Mouse (Mus musculus) forelimb bud, embryonic 11.5 days (tissue): ENCODE results near the gene Spag9.

Source experiments
- DNase-seq: peaks from one replicate; pipeline ENCODE4 v3.0.0-alpha.2; 2012; ENCODE audit warnings: low read depth, low spot score

Gene Spag9

GRCm38 (mm10) chr11:94054176-94054575 lies 58.3 kb downstream of the Spag9 start:
- no peak for DNase-seq

GRCm38 (mm10) chr11:94054901-94055300 lies 59.0 kb downstream of the Spag9 start:
- no peak for DNase-seq

GRCm38 (mm10) chr11:94063941-94064340 lies 68.0 kb downstream of the Spag9 start:
- no peak for DNase-seq

GRCm38 (mm10) chr11:94070455-94070854 lies 74.6 kb downstream of the Spag9 start:
- DNase-seq, result no peak

- DNase-seq, result peak; percentile 11
These were observed 77.4 kb downstream of the Spag9 start for GRCm38 (mm10) chr11:94073283-94073682.

- DNase-seq, result peak; percentile 64
These were observed 91.1 kb downstream of the Spag9 start for GRCm38 (mm10) chr11:94086966-94087365.

GRCm38 (mm10) chr11:94090496-94090895 lies 94.6 kb downstream of the Spag9 start:
- DNase-seq, result no peak

GRCm38 (mm10) chr11:94097489-94097888 lies 101.6 kb downstream of the Spag9 start:
- no peak for DNase-seq

- no peak for DNase-seq
These were observed 102.9 kb downstream of the Spag9 start for GRCm38 (mm10) chr11:94098840-94099239.

GRCm38 (mm10) chr11:94113795-94114194 lies 117.9 kb downstream of the Spag9 start:
- no peak for DNase-seq

GRCm38 (mm10) chr11:94115408-94115807 lies 119.5 kb downstream of the Spag9 start:
- DNase-seq, result no peak

GRCm38 (mm10) chr11:94116655-94117054 lies 120.8 kb downstream of the Spag9 start:
- no peak for DNase-seq

- no peak for DNase-seq
These were observed 121.9 kb downstream of the Spag9 start for GRCm38 (mm10) chr11:94117836-94118235.

- DNase-seq, result no peak
These were observed 122.7 kb downstream of the Spag9 start for GRCm38 (mm10) chr11:94118612-94119011.

GRCm38 (mm10) chr11:94120690-94121089 lies 124.8 kb downstream of the Spag9 start:
- no peak for DNase-seq

GRCm38 (mm10) chr11:94121501-94121900 lies 125.6 kb downstream of the Spag9 start:
- no peak for DNase-seq

GRCm38 (mm10) chr11:94122341-94123030 lies 126.6 kb downstream of the Spag9 start:
- DNase-seq, result no peak

GRCm38 (mm10) chr11:94126701-94127100 lies 130.8 kb downstream of the Spag9 start:
- no peak for DNase-seq

GRCm38 (mm10) chr11:94127966-94128365 lies 132.1 kb downstream of the Spag9 start:
- peak; percentile 89 for DNase-seq

- DNase-seq, result no peak
These were observed 132.6 kb downstream of the Spag9 start for GRCm38 (mm10) chr11:94128506-94128905.

GRCm38 (mm10) chr11:94129261-94130059 lies 133.6 kb downstream of the Spag9 start:
- peak; percentile 77 for DNase-seq

GRCm38 (mm10) chr11:94130118-94131095 lies 134.5 kb downstream of the Spag9 start:
- no peak for DNase-seq
